Mouse (Mus musculus): ENCODE data around the gene Avpi1. TPM values are rescaled to one million over a fixed set of nuclear protein-coding genes. Genes with fewer than 3 reads are reported as not detected.

Avpi1 gene
- total RNA-seq, 1 experiment from 2014 or later = 4.2 TPM

- no peak for ATAC-seq (replicated peaks; ENCODE audit: insufficient number of reproducible peaks, low FRiP score, low TSS enrichment, poor library complexity, severe bottlenecking)
Measured at GRCm38 (mm10) chr19:42146276-42147010, 17.6 kb upstream of the Avpi1 start.

DNA sequence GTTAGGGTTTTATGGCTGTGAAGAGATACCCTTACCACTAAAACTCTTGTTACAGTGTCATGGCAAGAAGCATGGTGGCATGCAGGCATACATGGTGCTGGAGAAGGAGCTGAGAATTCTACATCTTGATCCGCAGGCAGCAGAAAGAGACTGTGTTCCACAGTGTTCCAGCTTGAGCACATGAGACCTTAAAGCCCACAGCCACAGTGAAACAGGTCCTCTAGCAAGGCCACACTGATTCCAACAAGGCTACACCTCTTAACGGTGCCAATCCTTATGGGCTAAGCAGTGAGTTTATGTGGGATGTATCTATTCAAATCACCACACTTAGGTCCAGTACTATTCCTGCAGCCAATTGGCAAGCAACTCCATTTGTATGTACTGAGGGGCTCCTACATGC, 16.9 kb upstream of the Avpi1 start:
- no peak for ATAC-seq (replicated peaks; ENCODE audit: insufficient number of reproducible peaks, low FRiP score, low TSS enrichment, poor library complexity, severe bottlenecking)

DNA sequence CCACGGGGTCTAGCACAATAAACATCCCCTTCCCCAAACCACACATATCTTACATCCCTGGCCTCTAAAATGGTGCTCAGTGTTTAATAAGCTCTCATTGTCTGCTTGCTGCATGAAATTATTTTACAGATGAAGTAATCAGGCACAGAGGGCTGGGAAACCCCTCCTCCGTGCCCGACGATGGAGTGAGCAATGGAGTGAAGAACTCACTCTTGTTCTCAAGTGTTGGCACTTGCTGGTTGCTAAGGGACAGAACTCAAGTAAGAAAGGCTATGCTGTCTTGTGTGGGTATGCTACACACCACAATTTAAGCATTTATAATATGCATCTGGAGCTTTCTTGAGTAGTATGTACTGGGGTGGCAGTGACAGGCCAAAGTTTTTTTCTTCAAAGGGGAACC, 16.4 kb upstream of the Avpi1 start:
- ATAC-seq (replicated peaks; ENCODE audit: insufficient number of reproducible peaks, low FRiP score, low TSS enrichment, poor library complexity, severe bottlenecking) = no peak

GRCm38 (mm10) chr19:42144541-42145167, 15.8 kb upstream of the Avpi1 start:
- no peak for ATAC-seq (replicated peaks; ENCODE audit: insufficient number of reproducible peaks, low FRiP score, low TSS enrichment, poor library complexity, severe bottlenecking)

GRCm38 (mm10) chr19:42144067-42144466, 15.2 kb upstream of the Avpi1 start:
- no peak for ATAC-seq (replicated peaks; ENCODE audit: insufficient number of reproducible peaks, low FRiP score, low TSS enrichment, poor library complexity, severe bottlenecking)

DNA sequence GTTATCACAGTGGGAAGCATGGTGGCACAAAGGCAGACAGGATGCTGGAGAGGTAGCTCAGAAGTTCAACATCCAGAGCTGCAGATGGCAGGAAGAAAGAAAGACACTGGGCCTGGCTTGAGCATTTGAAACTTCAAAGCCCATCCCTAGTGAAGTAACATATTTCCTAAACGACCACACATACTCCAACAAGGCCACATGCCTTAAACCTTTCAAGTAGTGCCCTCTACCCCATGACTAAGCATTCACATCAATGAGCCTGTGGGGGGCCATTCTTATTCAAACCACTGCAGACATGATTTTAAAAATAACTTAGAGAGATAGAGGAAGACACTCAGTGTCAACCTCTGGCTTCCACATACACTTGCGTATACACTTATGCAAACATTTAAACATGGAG, 13.9 kb upstream of the Avpi1 start:
- ATAC-seq (replicated peaks; ENCODE audit: insufficient number of reproducible peaks, low FRiP score, low TSS enrichment, poor library complexity, severe bottlenecking) = no peak

DNA sequence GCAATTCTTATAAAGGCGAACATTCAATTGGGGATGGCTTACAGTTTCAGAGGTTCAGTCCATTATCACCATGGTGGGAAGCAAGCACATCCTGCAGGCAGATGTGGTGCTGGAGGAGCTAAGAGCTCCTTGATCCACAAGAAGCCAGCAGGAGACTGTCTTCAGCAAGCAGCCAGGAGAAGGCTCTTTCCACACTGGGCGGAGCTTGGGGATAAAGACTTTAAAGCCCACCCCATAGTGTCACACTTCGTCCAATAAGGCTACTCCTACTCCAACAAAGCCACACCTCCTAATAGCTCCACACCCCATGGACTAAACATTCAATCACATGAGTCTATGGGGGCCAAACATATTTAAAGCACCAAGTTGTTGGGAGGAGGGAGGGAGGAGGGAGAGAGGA, 13.1 kb upstream of the Avpi1 start:
- ATAC-seq (replicated peaks; ENCODE audit: insufficient number of reproducible peaks, low FRiP score, low TSS enrichment, poor library complexity, severe bottlenecking) = no peak

DNA sequence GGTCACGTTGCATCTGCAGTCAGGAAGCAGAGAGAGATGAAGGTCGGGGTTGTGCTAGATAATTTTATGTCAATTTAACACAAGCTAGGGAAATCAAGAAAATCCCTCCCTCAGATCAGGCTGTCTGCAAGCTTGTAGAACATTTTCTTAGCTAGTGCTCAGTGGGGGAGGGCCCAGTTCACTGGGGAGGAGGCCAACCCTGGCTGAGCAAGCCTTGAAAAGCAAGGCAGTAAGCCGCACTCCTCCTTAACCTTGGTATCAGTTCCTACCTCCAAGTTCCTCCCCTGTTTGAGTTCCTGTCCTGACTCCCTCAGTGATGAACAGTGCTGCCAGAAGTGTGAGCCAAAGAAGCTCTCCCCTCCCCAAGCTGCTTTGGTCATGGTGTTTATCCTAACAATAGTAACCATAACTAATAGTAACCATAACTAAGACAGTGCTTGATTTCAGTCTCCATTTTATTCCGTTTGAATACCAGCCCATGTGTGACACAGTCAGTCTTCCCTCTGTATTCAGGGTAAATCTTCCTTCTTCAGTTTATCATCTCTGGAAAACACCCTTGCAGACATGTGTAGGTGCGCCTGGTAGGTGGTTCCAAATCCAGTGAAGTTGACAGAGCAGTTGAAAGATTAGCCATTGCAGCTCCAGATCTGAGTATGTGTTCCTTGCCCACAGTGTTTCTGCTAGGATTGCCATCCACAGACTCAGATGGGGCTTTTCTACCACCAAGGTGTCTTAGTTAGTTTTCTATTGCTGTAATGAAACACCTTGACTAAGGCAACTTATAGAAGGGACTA, 11.1 kb upstream of the Avpi1 start:
- ATAC-seq (replicated peaks; ENCODE audit: insufficient number of reproducible peaks, low FRiP score, low TSS enrichment, poor library complexity, severe bottlenecking) = 0 out of 2 replicates have a peak, but pooled peaks have one; percentile 51

DNA sequence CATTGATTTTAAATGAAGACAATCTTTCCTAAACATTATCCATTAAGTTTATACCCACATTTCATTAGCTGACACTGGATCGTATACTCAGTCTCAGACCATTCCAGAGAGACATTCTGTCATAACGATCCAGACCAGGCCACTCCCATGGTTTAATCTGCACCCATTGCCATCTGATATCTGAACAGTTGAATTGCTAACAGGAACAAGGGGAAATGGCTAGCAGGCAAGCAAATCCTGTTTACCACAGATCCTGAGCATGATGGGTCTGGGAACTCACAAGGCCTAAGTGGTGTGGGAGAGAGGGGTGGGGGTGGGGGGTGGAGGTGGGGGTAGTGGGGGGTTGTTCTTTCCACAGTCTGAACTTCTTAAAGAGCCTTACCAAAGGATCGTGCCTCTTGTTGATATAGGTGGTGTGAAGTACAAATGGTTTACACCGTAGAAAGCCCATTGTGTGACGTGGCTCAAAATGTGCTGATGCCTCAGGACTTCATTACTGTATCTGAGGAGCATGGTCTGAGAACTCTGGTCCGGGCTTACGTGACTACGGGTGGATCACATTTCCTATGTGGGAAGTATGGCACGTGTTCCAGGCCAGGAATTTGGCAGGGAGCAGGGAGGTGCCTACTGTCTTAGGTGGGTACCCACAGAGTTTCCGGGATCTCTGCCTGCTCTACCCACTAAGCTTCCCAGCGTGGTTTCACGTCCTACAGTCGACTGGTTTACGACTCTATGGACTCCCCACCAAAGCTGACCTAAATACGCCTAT, 9.8 kb upstream of the Avpi1 start:
- no peak for ATAC-seq (replicated peaks; ENCODE audit: insufficient number of reproducible peaks, low FRiP score, low TSS enrichment, poor library complexity, severe bottlenecking)

- no peak for ATAC-seq (replicated peaks; ENCODE audit: insufficient number of reproducible peaks, low FRiP score, low TSS enrichment, poor library complexity, severe bottlenecking)
Measured at GRCm38 (mm10) chr19:42137167-42137672, 8.4 kb upstream of the Avpi1 start.

DNA sequence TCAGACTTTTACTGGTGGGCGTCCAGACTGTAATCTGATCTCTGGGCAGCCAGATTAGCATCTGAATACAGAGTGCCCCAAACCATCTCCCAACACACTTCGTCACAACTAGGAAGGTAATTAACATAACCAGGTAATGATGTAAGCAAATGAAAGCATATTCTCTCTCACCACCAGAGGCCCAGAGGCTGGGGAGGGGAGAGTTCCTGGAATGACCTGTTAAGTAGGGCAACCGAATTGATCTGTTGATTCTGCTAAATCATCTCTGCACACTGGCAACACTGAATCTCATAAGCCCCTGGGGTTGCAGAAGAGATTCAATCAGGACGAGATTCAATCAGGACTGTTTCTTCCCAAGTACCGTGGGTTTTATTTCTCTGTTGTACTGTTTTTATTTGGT, 7.3 kb upstream of the Avpi1 start:
- ATAC-seq (replicated peaks; ENCODE audit: insufficient number of reproducible peaks, low FRiP score, low TSS enrichment, poor library complexity, severe bottlenecking) = no peak

DNA sequence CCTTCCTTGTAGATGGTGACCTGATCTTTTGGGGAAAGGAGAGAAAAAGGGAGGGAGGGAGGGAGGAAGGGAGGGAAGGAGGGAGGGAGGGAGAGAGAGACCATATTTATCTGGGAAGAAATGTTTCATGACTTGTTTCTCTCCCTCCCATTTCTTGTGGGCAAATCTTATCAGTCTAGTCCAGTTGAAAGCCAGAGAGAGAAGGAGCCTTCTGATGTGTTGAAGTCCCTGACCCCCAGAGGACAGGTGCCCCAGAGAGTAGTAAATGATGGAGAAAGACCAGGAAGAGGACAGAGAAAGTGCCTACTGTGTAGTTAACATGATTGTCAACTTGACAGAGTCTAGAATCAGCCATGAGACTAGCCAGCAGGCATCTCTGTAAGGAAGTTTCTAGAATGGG, 6.2 kb upstream of the Avpi1 start:
- no peak for ATAC-seq (replicated peaks; ENCODE audit: insufficient number of reproducible peaks, low FRiP score, low TSS enrichment, poor library complexity, severe bottlenecking)

GRCm38 (mm10) chr19:42131101-42131500, 2.2 kb upstream of the Avpi1 start:
- no peak for ATAC-seq (replicated peaks; ENCODE audit: insufficient number of reproducible peaks, low FRiP score, low TSS enrichment, poor library complexity, severe bottlenecking)

DNA sequence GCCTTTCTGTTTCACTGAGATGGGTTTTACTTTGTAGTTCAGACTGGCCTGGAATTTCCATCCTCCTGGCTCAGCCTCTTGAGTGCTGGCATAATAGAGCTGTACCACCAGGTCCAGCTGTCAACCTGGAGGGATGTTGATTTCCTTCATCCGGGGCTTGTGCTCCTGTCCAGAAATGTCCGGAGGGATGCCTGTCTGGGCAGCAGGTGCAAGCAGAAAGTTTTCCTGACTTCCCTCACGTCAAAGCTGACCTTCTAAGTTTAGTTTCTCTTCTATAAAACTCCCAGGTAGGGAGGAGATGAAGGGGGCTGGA, 1.4 kb upstream of the Avpi1 start:
- no peak for ATAC-seq (replicated peaks; ENCODE audit: insufficient number of reproducible peaks, low FRiP score, low TSS enrichment, poor library complexity, severe bottlenecking)

DNA sequence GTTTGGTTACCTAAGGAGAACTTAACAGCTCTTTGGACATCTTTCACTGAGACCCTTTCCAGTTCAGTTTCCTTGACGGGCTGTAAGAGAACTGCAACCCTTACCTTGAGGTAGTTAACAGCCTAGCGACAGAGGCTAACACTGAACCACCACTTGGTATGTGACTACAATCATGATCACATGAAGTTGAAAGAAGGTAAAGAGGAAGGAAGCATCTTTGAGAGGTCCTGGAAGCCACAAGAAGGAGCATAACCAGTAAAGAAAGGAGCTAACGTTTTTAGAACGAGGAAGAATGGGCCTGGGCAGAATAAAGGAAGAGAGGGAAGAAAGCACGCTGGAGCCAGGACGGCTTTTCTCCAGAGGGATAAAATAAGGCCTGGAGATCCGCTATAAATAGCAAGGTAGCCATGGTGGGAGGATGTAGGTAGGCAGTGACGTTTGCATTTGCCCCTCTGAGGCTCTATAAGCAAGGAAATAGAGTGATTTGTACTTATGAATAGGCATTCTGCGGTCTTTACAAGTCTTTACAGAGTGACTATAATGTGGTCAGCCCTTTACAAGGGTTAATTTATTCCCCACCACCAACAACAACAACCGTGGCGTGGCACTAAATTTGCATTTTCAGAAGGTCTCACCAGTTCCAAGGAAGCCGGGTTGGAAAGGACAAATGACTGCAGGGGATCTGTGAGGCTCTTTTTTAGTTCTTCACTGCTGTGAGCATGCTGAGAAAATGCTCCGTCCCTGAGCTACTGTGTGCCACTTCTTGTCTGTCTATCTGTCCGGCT, 842 bp upstream of the Avpi1 start:
- peak; percentile 11; the same call in 1 of the 2 replicates for ATAC-seq (replicated peaks; ENCODE audit: insufficient number of reproducible peaks, low FRiP score, low TSS enrichment, poor library complexity, severe bottlenecking)

DNA sequence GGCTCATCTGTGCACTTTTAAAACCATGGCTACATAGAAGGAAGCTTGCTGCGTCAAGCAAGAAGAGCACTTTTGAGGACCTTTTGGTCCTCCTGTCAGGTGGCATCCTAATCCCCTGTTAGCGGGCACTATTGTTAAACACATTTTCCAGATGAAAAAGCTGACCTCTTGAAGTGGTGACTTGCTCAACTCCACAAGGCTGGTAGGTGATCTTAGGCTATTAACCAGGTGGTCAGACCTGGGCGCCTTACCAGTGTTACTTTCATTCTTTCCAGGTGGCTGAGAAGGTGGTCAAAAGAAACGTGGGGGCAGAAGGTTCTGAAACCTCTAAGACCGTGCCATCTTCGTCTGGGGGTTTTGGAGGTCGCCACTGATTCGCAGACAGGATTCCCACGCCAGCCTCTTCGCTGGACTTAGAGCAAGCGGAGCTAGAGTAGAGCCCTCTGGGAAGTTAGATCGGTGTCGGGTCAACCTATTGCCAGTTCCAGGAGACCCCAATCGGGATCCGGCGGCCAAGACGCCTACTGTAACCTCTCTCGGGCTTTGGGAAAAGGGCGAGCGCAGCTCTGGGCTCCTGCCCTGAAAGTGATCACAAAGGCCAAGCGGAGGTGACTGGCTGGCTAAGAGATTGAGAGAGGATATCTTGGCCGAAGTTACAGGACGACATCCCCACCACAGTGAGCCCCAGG, 663 bp downstream of the Avpi1 start:
- ATAC-seq (replicated peaks; ENCODE audit: insufficient number of reproducible peaks, low FRiP score, low TSS enrichment, poor library complexity, severe bottlenecking) = no peak

DNA sequence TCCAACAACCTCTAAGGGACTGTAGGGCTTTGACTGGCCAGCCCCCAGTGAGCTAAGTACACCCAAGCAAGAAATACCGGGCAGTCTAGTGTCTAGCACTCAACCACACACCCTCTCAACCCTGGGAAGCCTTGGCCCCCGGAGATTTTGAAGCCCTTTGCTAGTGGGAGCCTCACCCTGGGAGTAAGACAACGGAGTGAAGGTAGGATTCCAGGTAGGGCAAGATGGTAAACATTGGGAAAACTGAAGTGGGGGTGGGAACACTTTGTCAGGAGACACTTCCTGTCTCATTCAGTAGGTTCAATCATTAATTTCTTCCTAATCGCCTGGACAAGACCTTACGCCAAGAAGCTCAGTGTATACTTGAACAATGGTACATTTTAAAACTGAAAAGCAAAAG, 1.8 kb downstream of the Avpi1 start:
- no peak for ATAC-seq (replicated peaks; ENCODE audit: insufficient number of reproducible peaks, low FRiP score, low TSS enrichment, poor library complexity, severe bottlenecking)

DNA sequence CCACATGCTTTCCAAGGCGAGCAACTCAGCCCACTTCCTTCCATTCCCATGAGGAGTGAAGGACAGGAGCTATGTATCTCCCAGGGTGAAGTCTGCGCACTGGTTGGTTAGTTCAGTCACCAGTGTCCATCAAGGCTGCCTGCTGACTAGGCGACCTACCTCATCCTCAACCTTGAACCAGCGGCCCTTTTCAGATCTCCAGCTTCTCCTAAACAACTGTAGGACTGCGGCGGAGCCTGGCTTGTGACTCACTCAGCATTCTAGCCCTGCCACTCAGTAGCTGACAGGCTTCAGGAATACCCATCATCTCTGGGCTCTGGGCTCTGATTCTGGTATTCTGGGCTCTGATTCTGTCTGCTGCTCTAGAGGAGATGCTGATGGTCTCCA, 2.6 kb downstream of the Avpi1 start:
- no peak for ATAC-seq (replicated peaks; ENCODE audit: insufficient number of reproducible peaks, low FRiP score, low TSS enrichment, poor library complexity, severe bottlenecking)
